Mouse (Mus musculus) midbrain, embryonic 11.5 days (tissue): ENCODE measurements at regions not wholly inside any gene's neighbourhood (a gene's known extent, or its start where the extent isn't known, plus 50 kb on each side); places are given as distances from the start of the nearest gene placed in this dataset.

Source experiments
- ATAC-seq: fragments of 200-750 bp; cut with Nextera tagmentation; 2 replicates; pipeline ENCODE4 v1.8.0; 2017; ENCODE audit warnings: moderate TSS enrichment, moderate library complexity; ENCODE audit not compliant: low FRiP score
- DNase-seq: peaks from one replicate; pipeline ENCODE4 v3.0.0; 2015; ENCODE audit warnings: low spot score; ENCODE audit errors: missing footprints
- H3K27ac ChIP-seq: fragments of 300-500 bp; sonication (generic); 2 replicates; pipeline ENCODE4 v1.5.1; 2014; ENCODE audit warnings: low read depth, low read length
- H3K27me3 ChIP-seq: fragments of 300-500 bp; sonication (generic); 2 replicates; pipeline ENCODE4 v1.6.1; 2014; ENCODE audit warnings: mild to moderate bottlenecking, low read length, moderate library complexity, mixed read lengths; ENCODE audit not compliant: control insufficient read depth, insufficient read depth
- H3K36me3 ChIP-seq: fragments of 300-500 bp; sonication (generic); 2 replicates; pipeline ENCODE4 v1.6.1; 2014; ENCODE audit warnings: mild to moderate bottlenecking, low read length, moderate library complexity, mixed read lengths; ENCODE audit not compliant: control insufficient read depth, insufficient read depth
- H3K4me1 ChIP-seq: fragments of 300-500 bp; sonication (generic); 2 replicates; pipeline ENCODE4 v1.6.1; 2014; ENCODE audit warnings: low read length; ENCODE audit not compliant: control insufficient read depth, insufficient read depth
- H3K4me2 ChIP-seq: fragments of 300-500 bp; sonication (generic); 2 replicates; pipeline ENCODE4 v1.6.1; 2014; ENCODE audit warnings: mild to moderate bottlenecking, moderate library complexity
- H3K4me3 ChIP-seq: fragments of 300-500 bp; sonication (generic); 2 replicates; pipeline ENCODE4 v1.5.1; 2014; ENCODE audit warnings: low read depth, low read length
- H3K9ac ChIP-seq: fragments of 300-500 bp; sonication (generic); 2 replicates; pipeline ENCODE4 v1.6.1; 2014; ENCODE audit warnings: low read length
- H3K9me3 ChIP-seq: fragments of 300-500 bp; sonication (generic); 2 replicates; pipeline ENCODE4 v1.6.1; 2016; ENCODE audit warnings: low read length; ENCODE audit not compliant: control insufficient read depth
- WGBS: fragments of 180-500 bp; shearing (Covaris S2); extraction: QIAGEN DNeasy Blood & Tissue Kit; methylation state at CpG from one replicate; pipeline ENCODE4 v1.1.7; 2014; 5-methylcytosine and 5-hydroxymethylcytosine counted together

GRCm38 (mm10) chr11:25359723-25360122 lies 850.8 kb downstream of the 5730522E02Rik start:
- H3K4me1 ChIP-seq: peaks cover 15% of the 10 kb centered on the region
- no peaks in the 10 kb centered on the region for H3K36me3 ChIP-seq
- no peak overlapping the region for H3K4me2 ChIP-seq
- H3K9ac ChIP-seq: no peak overlapping the region
- DNase-seq (no peak), ATAC-seq (no peak)
- no peaks in the 10 kb centered on the region for H3K9me3 ChIP-seq
- no peaks in the 10 kb centered on the region for H3K27me3 ChIP-seq
- no peak overlapping the region for H3K27ac ChIP-seq
- 84% methylated on average over 1 of the region's 1 CpGs for WGBS
- no peak overlapping the region for H3K4me3 ChIP-seq

- H3K9me3 ChIP-seq: no peaks in the 10 kb centered on the region
- H3K4me1 ChIP-seq: peaks cover 15% of the 10 kb centered on the region
- H3K4me2 ChIP-seq: peak overlapping the region; percentile 43
- no peaks in the 10 kb centered on the region for H3K36me3 ChIP-seq
- H3K4me3 ChIP-seq: no peak overlapping the region
- ATAC-seq (no peak), DNase-seq (peak; percentile 88)
- WGBS: 45% methylated on average over 10 of the region's 10 CpGs
- H3K27ac ChIP-seq: peak overlapping the region; percentile 62; the same call in 1 of the 2 replicates
- no peak overlapping the region; the same call in none of the 2 replicates for H3K9ac ChIP-seq
- H3K27me3 ChIP-seq: no peaks in the 10 kb centered on the region
Measured at GRCm38 (mm10) chr11:25357717-25358411, 852.7 kb downstream of the 5730522E02Rik start.

- peak overlapping the region; percentile 62 for H3K27ac ChIP-seq
- peaks cover 15% of the 10 kb centered on the region for H3K4me1 ChIP-seq
- H3K9ac ChIP-seq: peak overlapping the region; percentile 51
- peak; percentile 93 for DNase-seq
- WGBS: 9% methylated on average over 19 of the region's 19 CpGs
- peak overlapping the region; percentile 24; the same call in 1 of the 2 replicates for H3K4me3 ChIP-seq
- no peaks in the 10 kb centered on the region for H3K36me3 ChIP-seq
- H3K9me3 ChIP-seq: no peaks in the 10 kb centered on the region
- peak overlapping the region; percentile 43 for H3K4me2 ChIP-seq
- H3K27me3 ChIP-seq: no peaks in the 10 kb centered on the region
- peak; percentile 93 for ATAC-seq
Measured at GRCm38 (mm10) chr11:25356671-25357586, 853.6 kb downstream of the 5730522E02Rik start.

GRCm38 (mm10) chr11:25335667-25336066 lies 874.9 kb downstream of the 5730522E02Rik start:
- no peaks in the 10 kb centered on the region for H3K9me3 ChIP-seq
- no peaks in the 10 kb centered on the region for H3K27me3 ChIP-seq
- H3K4me2 ChIP-seq: no peak overlapping the region
- H3K9ac ChIP-seq: no peak overlapping the region
- DNase-seq (no peak), ATAC-seq (no peak)
- no peak overlapping the region for H3K27ac ChIP-seq
- no peak overlapping the region for H3K4me3 ChIP-seq
- WGBS: 88% methylated on average over 2 of the region's 2 CpGs
- H3K4me1 ChIP-seq: no peaks in the 10 kb centered on the region
- no peaks in the 10 kb centered on the region for H3K36me3 ChIP-seq

- no peaks in the 10 kb centered on the region for H3K36me3 ChIP-seq
- H3K9me3 ChIP-seq: no peaks in the 10 kb centered on the region
- H3K9ac ChIP-seq: no peak overlapping the region
- no peak overlapping the region for H3K4me3 ChIP-seq
- H3K27me3 ChIP-seq: no peaks in the 10 kb centered on the region
- H3K4me2 ChIP-seq: no peak overlapping the region
- H3K4me1 ChIP-seq: no peaks in the 10 kb centered on the region
- no peak for DNase-seq
- 69% methylated on average over 4 of the region's 4 CpGs for WGBS
- H3K27ac ChIP-seq: no peak overlapping the region
- no peak for ATAC-seq
Measured at GRCm38 (mm10) chr11:25330696-25331095, 879.9 kb downstream of the 5730522E02Rik start.

- Histone ChIP-seq H3K27ac (no peak overlapping the region), H3K27me3 (no peaks in the 10 kb centered on the region), H3K36me3 (no peaks in the 10 kb centered on the region), H3K4me3 (no peak overlapping the region), H3K9ac (no peak overlapping the region), H3K4me2 (no peak overlapping the region), H3K4me1 (no peaks in the 10 kb centered on the region), H3K9me3 (no peaks in the 10 kb centered on the region)
- ATAC-seq (no peak), DNase-seq (no peak)
Measured at GRCm38 (mm10) chr11:25322426-25322825, 888.1 kb downstream of the 5730522E02Rik start.

GRCm38 (mm10) chr11:25321494-25321893 lies 889.1 kb downstream of the 5730522E02Rik start:
- H3K4me2 ChIP-seq: no peak overlapping the region
- H3K36me3 ChIP-seq: no peaks in the 10 kb centered on the region
- no peaks in the 10 kb centered on the region for H3K27me3 ChIP-seq
- no peak for ATAC-seq
- H3K27ac ChIP-seq: no peak overlapping the region
- no peak for DNase-seq
- no peaks in the 10 kb centered on the region for H3K9me3 ChIP-seq
- H3K4me3 ChIP-seq: no peak overlapping the region
- H3K4me1 ChIP-seq: no peaks in the 10 kb centered on the region
- no peak overlapping the region for H3K9ac ChIP-seq
- WGBS: 92% methylated on average over 4 of the region's 4 CpGs

- ATAC-seq (no peak), DNase-seq (no peak)
- no peaks in the 10 kb centered on the region for H3K9me3 ChIP-seq
- H3K4me1 ChIP-seq: peaks cover 5% of the 10 kb centered on the region; the same call in 1 of the 2 replicates
- H3K27ac ChIP-seq: no peak overlapping the region
- no peaks in the 10 kb centered on the region for H3K36me3 ChIP-seq
- 86% methylated on average over 10 of the region's 10 CpGs for WGBS
- no peak overlapping the region for H3K4me2 ChIP-seq
- H3K9ac ChIP-seq: no peak overlapping the region
- no peaks in the 10 kb centered on the region for H3K27me3 ChIP-seq
- H3K4me3 ChIP-seq: no peak overlapping the region
Measured at GRCm38 (mm10) chr11:25314645-25315044, 895.9 kb downstream of the 5730522E02Rik start.

- DNase-seq: peak; percentile 87
- WGBS: 38% methylated on average over 8 of the region's 8 CpGs
- no peaks in the 10 kb centered on the region for H3K36me3 ChIP-seq
- H3K9me3 ChIP-seq: no peaks in the 10 kb centered on the region
- no peaks in the 10 kb centered on the region for H3K27me3 ChIP-seq
- no peak overlapping the region for H3K4me2 ChIP-seq
- no peak overlapping the region for H3K9ac ChIP-seq
- no peak for ATAC-seq
- peaks cover 5% of the 10 kb centered on the region; the same call in 1 of the 2 replicates for H3K4me1 ChIP-seq
- no peak overlapping the region for H3K27ac ChIP-seq
- no peak overlapping the region for H3K4me3 ChIP-seq
Measured at GRCm38 (mm10) chr11:25313879-25314278, 896.7 kb downstream of the 5730522E02Rik start.
